Mouse (Mus musculus) cerebellum, adult 8-10 months (tissue): ENCODE measurements around the gene Ppp1r26.

Experiments
- DNase-seq: peaks from one replicate; pipeline ENCODE4 v3.0.0; 2022

The Ppp1r26 gene

GRCm38 (mm10) chr2:28502987-28503386 is 56.4 kb downstream of the Ppp1r26 start:
- DNase-seq: no peak

DNA sequence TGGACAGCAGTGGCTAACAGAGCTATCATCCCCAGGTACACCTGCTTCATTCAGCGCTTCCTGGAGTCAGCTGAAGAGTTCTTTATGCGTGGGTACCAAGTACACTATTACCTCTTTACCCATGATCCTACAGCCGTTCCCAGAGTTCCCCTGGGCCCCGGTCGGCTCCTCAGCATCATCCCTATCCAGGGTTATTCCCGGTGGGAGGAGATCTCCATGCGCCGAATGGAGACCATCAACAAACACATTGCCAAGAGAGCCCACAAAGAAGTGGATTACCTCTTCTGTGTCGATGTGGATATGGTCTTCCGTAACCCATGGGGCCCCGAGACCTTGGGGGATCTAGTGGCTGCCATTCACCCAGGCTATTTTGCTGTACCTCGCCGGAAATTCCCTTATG is 58.1 kb downstream of the Ppp1r26 start:
- DNase-seq: no peak
